8 mouse cellular contexts compared by ENCODE assay signal in the genomic region with DNA sequence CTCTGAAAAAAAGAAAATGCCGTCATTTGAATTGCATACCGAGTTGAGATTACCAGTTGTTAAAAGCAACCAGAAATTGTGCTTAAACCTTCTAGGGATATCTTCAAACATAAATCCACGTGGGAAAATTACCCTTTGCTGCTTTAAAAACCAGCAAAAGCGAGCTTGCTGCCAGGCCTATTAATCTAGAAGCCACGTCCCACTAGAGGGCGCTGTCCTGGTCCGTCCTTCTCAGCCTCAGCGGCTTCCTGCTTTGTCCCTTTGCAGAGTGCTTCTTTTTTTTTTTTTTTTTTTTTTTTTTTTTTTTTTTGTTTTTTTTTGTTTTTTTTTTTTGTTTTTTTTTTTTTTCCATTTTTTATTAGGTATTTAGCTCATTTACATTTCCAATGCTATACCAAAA.
DNase-seq lines count a peak whose midpoint lies in the region; ATAC-seq and TF ChIP-seq lines count a peak whose summit lies in the region.

No protein-coding gene starts in this region.

- intact Hi-C loops in heart, adult 2 months (cut with DNase I): no loop called here
- intact Hi-C loops in left cerebral cortex, postnatal 25 days (cut with DNase I): no loop called here

- no peak for TF ChIP-seq POLR2A in heart, adult 2 months (IDR thresholded peaks at IDR 0.05; ENCODE audit: insufficient read depth, low read depth, low read length)

- H3K27ac ChIP-seq in heart, adult 2 months: peak overlapping the region; percentile 79
- H3K27ac ChIP-seq in heart, embryonic 15.5 days: peak overlapping the region; percentile 67
- H3K27ac ChIP-seq in midbrain, embryonic 14.5 days (replicated peaks; ENCODE audit: low read depth, low read length): 0 out of 2 replicates have a peak overlapping the region, but pooled peaks have one; percentile 49

- H3K9me3 ChIP-seq in heart, embryonic 15.5 days (replicated peaks): no peaks in the 10 kb centered on the region
- H3K9me3 ChIP-seq in midbrain, embryonic 14.5 days (ENCODE audit: control insufficient read depth, low read length): no peaks in the 10 kb centered on the region

- peaks cover 21% of the 10 kb centered on the region for H3K4me1 ChIP-seq in heart, adult 2 months (ENCODE audit: control insufficient read depth, insufficient read depth, low read length)
- H3K4me1 ChIP-seq in heart, embryonic 15.5 days (replicated peaks): peaks cover 18% of the 10 kb centered on the region
- H3K4me1 ChIP-seq in midbrain, embryonic 14.5 days (ENCODE audit: control insufficient read depth, insufficient read depth, low read length): 0 out of 2 replicates have a peak, but pooled peaks cover 7% of the 10 kb centered on the region

- H3K79me2 ChIP-seq in heart, adult 2 months (replicated peaks; ENCODE audit: control insufficient read depth, insufficient read depth, low read length): no peaks in the 10 kb centered on the region

- TF ChIP-seq EP300 in heart, adult 2 months (IDR thresholded peaks at IDR 0.05; ENCODE audit: insufficient read depth, low read depth, low read length): no peak

- 9% methylated on average over 8 of the region's 8 CpGs for WGBS in heart, adult 2 months
- WGBS in heart, embryonic 15.5 days: 21% methylated on average over 8 of the region's 8 CpGs
- WGBS in midbrain, embryonic 14.5 days: 17% methylated on average over 8 of the region's 8 CpGs

- ATAC-seq in heart, embryonic 15.5 days (replicated peaks; ENCODE audit: insufficient number of reproducible peaks, insufficient read depth, low FRiP score, low read depth): no peak
- no peak for ATAC-seq in midbrain, embryonic 14.5 days (ENCODE audit: low FRiP score, low TSS enrichment)

- H3K9ac ChIP-seq in heart, adult 2 months (ENCODE audit: low read depth, low read length): no peak overlapping the region
- no peak overlapping the region for H3K9ac ChIP-seq in heart, embryonic 15.5 days
- H3K9ac ChIP-seq in midbrain, embryonic 14.5 days (replicated peaks; ENCODE audit: low read length): no peak overlapping the region

- peak overlapping the region; percentile 31 for H3K4me2 ChIP-seq in heart, embryonic 15.5 days
- H3K4me2 ChIP-seq in midbrain, embryonic 14.5 days (ENCODE audit: low read length): peak overlapping the region; percentile 41; the same call in 1 of the 2 replicates

- no peaks in the 10 kb centered on the region for H3K27me3 ChIP-seq in heart, adult 2 months (ENCODE audit: control insufficient read depth, insufficient read depth, low read length)
- H3K27me3 ChIP-seq in heart, embryonic 15.5 days: no peaks in the 10 kb centered on the region
- H3K27me3 ChIP-seq in midbrain, embryonic 14.5 days (ENCODE audit: control insufficient read depth, insufficient read depth, low read length): no peaks in the 10 kb centered on the region
- no peaks in the 10 kb centered on the region for H3K27me3 ChIP-seq in splenic B cell, adult 2 months (ENCODE audit: control insufficient read depth, insufficient read depth, low read length, poor library complexity, severe bottlenecking)

- DNase-seq in heart, adult 2 months: peak; percentile 64
- no peak for DNase-seq in heart, adult 8-10 months (ENCODE audit: low spot score)
- DNase-seq in T-cell, adult 2 months (ENCODE audit: low spot score): peak; percentile 57
- DNase-seq in embryo, embryonic 11 days: peak; percentile 88
- peak; percentile 58 to 77 for DNase-seq in left cerebral cortex, postnatal 25 days (ENCODE audit: low spot score in 2 of 2)
- peak; percentile 95 for DNase-seq in midbrain, embryonic 14.5 days
- peak; percentile 88 for DNase-seq in splenic B cell, adult 2 months (ENCODE audit: low read depth, low spot score)

- no peaks in the 10 kb centered on the region; the same call in 1 of the 2 replicates for H3K36me3 ChIP-seq in heart, adult 2 months (ENCODE audit: control insufficient read depth, insufficient read depth, low read length)
- H3K36me3 ChIP-seq in heart, embryonic 15.5 days: no peaks in the 10 kb centered on the region
- H3K36me3 ChIP-seq in midbrain, embryonic 14.5 days (ENCODE audit: control insufficient read depth, insufficient read depth, low read length): no peaks in the 10 kb centered on the region
- H3K36me3 ChIP-seq in splenic B cell, adult 2 months (ENCODE audit: control insufficient read depth, insufficient read depth, low read length, poor library complexity, severe bottlenecking): no peaks in the 10 kb centered on the region; the same call in 1 of the 2 replicates

- peak overlapping the region; percentile 44 for H3K4me3 ChIP-seq in heart, adult 2 months
- H3K4me3 ChIP-seq in heart, embryonic 15.5 days: no peak overlapping the region
- no peak overlapping the region for H3K4me3 ChIP-seq in midbrain, embryonic 14.5 days (replicated peaks; ENCODE audit: low read depth, low read length)

- peak; percentile 70 for TF ChIP-seq CTCF in heart, adult 2 months (IDR thresholded peaks at IDR 0.05)
